Mouse (Mus musculus): ENCODE results near the gene Slc7a8. TPM values are rescaled to one million over a fixed set of nuclear protein-coding genes. Genes with fewer than 3 reads are reported as not detected.
"Not testable (repeated sequence)": the region's sequence is repeated elsewhere in the genome, so short reads cannot be mapped to it uniquely, and the experiment has no call there.

Slc7a8 gene
- polyA plus RNA-seq, 3 experiments from 2014 or later: 0.20 to 0.29 TPM; not detected in 1

DNA sequence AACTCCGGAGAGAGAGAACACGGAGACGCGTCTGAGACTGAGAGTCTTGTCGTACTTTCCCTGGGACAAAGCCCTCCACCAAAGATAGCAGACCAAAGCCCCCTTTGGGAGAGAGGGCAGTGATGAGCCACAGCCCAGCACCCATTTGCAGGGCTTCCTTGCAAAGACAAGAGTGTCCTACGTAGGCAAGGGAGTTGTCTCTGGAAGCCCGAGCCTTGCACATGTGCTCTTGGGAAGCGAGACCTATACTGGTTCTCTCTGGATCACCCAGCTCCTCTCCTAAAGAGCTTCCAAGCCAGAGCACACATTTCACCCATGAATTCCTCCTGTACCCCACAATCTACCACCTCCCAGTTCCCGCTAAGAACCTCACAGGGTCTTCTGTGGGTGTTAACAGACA is 1.7 kb downstream of the Slc7a8 start:
- ATAC-seq: no peak

DNA sequence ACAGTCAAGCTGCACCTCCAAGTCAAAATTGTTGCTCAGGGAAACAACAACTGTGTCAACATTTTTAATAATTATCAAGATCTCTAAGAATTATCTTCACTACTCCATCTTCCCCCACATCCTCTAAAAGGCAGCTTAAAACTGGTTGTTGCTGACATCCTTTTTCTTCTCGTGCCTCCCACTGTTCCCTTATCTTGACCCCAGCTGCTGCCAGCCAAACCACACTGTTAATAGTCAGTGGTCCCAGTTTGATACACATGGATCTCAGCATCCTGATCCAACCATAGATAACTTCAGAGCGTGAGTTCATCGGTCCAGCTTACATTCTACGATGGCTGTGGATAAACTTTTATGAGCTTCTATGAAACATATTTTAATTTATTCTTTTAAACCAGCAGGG is 3.9 kb downstream of the Slc7a8 start:
- ATAC-seq: no peak

DNA sequence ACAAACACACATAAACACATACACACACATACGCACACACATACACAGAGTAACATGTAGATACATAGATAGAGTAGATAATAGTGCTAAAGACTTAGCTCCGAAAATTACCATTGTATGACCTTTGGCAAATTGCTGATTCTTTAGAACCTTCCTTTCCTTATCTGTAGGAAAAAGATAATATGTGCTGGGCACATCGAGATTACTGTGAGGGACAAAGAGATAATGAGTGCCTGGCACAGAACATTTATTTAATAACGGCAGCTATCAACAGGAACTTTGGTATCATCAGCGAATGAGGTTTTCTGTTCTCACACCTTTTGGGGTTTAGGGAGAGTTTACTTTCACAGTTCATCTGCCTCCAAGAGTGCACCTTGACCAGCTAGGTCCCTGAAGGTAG is 5.0 kb downstream of the Slc7a8 start:
- no peak for ATAC-seq

DNA sequence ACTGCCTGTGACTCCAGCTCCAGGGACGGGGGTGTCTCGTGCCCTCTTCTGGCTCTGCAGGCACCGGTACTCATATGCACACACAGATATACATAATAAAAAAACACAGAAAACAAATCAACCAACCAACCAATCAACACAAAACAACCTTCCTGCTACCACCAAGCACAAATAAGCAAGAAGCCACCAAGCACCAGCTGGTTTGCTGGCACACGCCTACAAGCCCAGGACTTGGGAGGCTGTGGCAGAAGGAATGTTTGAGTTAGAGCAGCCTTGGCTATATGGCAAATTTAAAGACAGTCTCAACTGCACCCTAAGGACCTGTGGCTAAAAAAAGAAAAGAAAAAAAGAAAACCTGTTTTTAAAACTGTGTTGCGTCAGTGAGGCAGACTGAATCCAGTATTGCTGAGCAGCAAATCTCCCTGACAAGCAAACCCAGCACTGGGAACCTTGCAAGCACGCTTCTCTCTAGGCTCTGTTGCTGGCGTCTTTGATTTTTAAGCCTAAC is 6.2 kb downstream of the Slc7a8 start:
- ATAC-seq: no peak

DNA sequence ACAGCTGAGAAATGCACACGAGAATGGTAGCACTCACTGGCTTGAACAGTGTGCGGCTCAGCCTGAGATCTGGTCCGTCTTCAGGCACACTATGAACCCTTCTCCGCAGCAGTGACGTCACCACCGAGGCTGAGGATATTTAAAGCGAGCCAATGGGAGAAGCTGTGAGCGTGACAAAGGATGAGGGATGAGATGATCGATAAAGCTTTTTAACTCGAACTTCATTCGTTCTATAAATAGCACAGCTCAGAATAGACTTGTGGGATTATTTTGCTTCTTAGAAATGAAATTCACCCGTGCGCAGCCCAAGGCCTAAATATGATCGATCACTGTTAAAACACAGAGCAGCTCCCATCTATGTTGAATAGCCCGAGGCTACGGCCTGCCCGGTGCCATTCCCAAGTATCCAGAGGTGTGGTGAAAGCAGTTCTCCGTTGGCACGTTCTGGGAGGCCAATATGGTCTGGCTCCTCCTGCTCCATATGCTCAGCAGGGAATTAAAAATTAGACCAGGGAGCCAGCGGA is 9.4 kb downstream of the Slc7a8 start:
- no peak for ATAC-seq

DNA sequence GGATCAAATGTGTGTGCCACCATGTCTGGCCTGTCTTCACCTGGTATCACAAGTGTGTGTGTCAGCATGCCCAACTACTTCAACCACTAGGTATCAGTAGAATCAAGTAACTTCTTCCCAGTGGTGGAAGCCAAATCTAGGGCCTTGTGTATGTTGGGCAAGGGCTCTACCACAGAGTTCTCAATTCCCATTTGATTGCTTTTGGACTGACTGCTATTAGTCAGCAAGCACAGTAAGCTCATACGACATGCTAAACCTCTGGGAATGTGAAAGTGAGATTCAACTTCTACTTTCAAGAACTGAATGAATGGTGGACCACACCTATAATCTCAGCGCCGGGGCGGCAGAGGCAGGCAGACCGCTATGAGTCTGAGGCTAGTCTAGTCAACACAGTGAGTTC is 11.4 kb downstream of the Slc7a8 start:
- ATAC-seq: no peak

DNA sequence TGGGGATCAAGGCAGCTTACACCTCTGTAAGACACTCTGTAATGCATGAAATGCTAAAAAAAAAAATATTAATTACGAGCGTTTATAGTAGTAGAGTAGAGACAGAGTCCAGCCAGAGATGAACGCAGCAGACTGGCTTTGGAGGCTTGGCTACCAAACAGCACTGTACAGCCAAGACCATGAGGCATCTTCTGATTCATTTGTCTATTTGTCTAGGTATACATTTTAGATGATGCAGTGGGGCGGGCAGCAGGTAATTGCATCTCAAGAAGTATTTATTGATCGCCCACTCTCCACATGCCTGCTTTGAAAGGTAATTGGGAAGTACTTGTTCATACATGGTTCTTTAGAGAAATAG is 12.7 kb downstream of the Slc7a8 start:
- ATAC-seq: no peak

DNA sequence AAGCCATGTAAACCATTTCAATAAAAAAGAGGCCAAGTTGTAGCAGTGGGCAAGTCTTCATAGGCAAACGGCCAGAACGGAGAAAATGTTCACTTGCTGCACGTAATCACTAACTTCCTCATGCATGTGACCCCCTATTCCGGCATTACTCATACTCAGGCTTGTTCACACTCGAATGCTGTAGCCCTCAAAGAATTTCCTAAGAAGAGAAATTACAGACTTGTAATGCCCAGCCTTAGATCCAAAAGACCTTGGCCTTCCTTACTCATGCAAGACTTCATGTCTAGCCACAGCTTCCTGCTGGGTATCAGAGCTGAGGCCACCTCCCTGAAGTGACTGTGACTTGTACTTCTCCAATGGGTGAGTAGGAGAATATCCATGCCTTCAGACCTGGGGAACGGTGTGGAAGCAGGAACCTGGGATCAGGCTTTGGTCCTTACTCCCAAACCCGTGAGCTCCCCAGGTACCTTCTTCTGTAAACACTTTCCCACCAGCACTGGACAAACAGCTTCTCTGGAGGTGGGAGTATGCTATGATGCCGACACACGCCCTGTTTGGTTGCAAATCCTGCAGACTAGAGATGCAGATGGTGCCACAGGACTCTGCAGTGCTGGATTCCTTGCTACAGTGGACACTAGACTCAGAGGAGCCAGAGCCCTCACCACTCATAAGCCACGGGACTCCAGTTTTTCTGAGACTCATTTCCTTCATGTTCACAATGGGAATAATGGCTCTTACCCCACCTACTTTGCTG is 13.3 kb downstream of the Slc7a8 start:
- no peak for ATAC-seq

- ATAC-seq: not testable (repeated sequence)
Observed at GRCm38 (mm10) chr14:54766937-54767336, 14.8 kb downstream of the Slc7a8 start.

DNA sequence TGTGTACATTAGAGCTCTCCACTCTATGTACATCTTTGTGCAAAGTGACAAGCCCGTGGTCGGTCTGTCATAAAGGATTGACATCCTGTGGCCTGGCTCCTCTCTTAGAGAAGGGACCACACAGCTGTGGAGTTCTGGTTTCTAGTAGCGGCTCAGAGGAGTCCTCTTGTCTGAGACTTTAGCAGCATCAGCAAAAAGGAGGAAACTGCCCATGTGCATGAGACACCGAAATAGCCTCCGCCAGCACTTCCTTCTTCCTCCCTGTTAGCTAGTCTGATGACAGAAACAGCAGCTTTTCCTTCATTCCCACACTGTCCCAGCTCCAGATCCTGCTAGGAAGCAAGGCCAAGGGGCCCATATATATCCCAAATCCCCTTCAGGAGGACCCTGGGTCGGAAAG is 25.4 kb downstream of the Slc7a8 start:
- ATAC-seq: no peak

- ATAC-seq: no peak
Observed at GRCm38 (mm10) chr14:54754602-54755018, 27.1 kb downstream of the Slc7a8 start.

GRCm38 (mm10) chr14:54753986-54754601 is 27.7 kb downstream of the Slc7a8 start:
- no peak for ATAC-seq

GRCm38 (mm10) chr14:54752938-54753337 is 28.8 kb downstream of the Slc7a8 start:
- no peak for ATAC-seq

DNA sequence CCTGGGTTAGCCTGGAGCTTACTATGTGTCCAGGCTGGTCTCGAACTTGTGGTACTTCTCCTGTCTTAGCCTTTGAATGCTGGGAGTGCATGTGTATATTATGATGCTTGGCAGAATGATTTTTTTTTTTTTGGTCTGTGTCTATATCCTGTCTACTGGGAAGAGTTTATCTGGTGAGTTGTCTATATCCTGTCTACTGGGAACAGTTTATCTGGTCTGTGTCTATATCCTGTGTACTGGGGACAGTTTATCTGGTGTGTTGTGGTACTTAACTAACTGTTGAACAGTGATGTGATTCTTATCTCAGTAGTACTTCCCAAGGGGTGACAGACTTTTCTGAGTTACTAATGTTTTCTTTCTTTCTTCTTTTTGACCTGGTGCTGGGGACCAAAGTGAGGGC is 30.0 kb downstream of the Slc7a8 start:
- ATAC-seq: no peak

DNA sequence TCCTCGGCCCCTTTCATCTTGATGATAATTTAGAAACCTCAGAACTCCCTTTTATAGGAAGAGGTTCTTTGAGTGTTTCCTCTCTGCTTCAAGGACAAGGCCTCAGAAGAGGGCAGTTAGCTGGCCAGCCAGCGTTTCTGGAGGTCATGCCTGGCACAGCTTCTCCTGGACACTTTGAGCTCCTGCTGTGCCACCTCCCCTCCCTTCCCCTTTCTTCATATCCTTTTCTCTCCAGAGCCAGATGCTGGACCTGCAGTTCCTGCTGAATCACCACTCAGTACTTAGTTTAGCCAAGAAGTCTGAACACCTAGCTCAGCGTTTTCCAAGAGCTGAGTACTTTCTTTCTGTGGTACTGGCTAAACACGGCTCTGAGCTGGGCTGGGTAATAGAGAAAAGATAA is 32.5 kb downstream of the Slc7a8 start:
- no peak for ATAC-seq

GRCm38 (mm10) chr14:54747942-54748917 is 33.5 kb downstream of the Slc7a8 start:
- ATAC-seq: no peak

GRCm38 (mm10) chr14:54746038-54746437 is 35.7 kb downstream of the Slc7a8 start:
- no peak for ATAC-seq

DNA sequence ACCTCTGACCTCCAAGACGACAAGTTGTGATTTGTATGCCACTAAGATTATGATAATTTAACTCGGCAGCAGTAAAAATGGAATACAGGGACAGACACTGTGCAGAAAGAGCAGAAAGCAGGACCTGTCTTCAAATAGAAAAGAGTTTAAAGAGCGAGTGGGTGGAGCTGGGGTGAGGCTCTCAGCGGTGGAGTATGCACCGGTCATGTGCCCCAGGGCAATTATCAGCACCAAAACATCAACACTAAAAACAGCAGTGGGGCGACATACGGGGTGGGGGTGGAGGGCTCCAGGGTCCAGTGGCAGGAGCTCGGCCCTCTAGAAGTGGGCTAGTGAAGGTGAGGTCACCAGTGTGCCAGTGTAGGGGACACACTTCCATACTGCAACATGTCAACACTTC is 37.3 kb downstream of the Slc7a8 start:
- no peak for ATAC-seq

- no peak for ATAC-seq
Observed at GRCm38 (mm10) chr14:54742375-54742774, 39.4 kb downstream of the Slc7a8 start.

DNA sequence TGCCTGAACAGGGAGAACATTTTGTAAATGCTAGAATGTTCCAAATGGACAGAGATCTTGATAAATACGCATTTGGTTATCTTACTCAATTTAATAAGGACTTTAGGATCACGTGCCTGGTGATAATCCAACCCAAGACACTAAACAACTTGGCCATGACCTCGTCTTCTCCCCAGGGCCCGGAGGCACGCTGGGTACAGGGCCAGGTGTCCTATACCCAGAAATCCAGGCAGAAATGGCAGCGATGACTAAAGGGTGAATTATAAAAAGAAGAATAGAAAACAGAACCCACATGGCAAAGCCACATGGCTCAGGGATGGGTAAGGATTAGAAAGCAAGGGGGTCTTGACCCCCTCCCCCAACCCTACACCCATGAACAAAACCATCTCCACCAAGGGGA is 40.0 kb downstream of the Slc7a8 start:
- ATAC-seq: no peak

DNA sequence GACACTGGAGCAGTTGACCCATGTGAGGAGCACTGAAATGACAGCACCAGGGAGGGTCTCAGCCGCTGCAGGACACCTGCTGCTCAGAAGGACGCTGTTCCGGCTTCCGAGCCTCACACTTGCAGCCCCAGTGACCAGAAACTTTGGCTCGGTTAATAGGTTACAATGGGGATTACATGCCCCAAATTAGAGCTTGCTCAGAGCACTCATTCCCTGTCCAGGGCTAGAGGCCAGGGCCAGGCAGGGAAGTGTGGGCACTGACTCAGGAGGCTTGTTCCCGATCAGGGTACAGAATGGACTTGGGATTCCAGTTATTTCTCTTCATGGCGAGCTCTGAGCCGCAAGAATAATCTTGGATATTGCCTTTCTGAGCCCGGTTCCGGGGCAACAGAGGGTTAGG is 44.1 kb downstream of the Slc7a8 start:
- no peak for ATAC-seq

GRCm38 (mm10) chr14:54736555-54737552 is 44.9 kb downstream of the Slc7a8 start:
- ATAC-seq: no peak
